Mouse (Mus musculus): ENCODE results near the gene Tomm22. TPM values are rescaled to one million over a fixed set of nuclear protein-coding genes. Genes with fewer than 3 reads are reported as not detected.
"Not testable (repeated sequence)": the region's sequence is repeated elsewhere in the genome, so short reads cannot be mapped to it uniquely, and the experiment has no call there.

The Tomm22 gene
- polyA plus RNA-seq, 1 experiment from 2014 or later: 337 TPM

- H3K4me3 ChIP-seq (ENCODE audit: low read depth, low read length): peak overlapping the region; percentile 81
- H3K4me2 ChIP-seq (replicated peaks; ENCODE audit: low read depth, low read length): peak overlapping the region; percentile 78
- peak overlapping the region; percentile 92 for H3K27ac ChIP-seq (ENCODE audit: low read depth, low read length)
- ATAC-seq (ENCODE audit: low FRiP score) (peak; percentile 45; the same call in 1 of the 2 replicates), DNase-seq (ENCODE audit: low spot score) (peak; percentile 92)
- H3K4me1 ChIP-seq (replicated peaks; ENCODE audit: control insufficient read depth, insufficient read depth, low read length): no peaks in the 10 kb centered on the region
- H3K36me3 ChIP-seq (ENCODE audit: control insufficient read depth, insufficient read depth, low read length): no peaks in the 10 kb centered on the region
- no peaks in the 10 kb centered on the region for H3K27me3 ChIP-seq (ENCODE audit: control insufficient read depth, insufficient read depth, low read length)
- H3K9me3 ChIP-seq (ENCODE audit: control insufficient read depth, low read length): no peaks in the 10 kb centered on the region
- H3K9ac ChIP-seq (ENCODE audit: low read depth, low read length): peak overlapping the region; percentile 93
- 3% methylated on average over 16 of the region's 16 CpGs for WGBS
Observed at GRCm38 (mm10) chr15:79657837-79658530, 12.7 kb upstream of the Tomm22 start.

GRCm38 (mm10) chr15:79658531-79659375 lies 11.9 kb upstream of the Tomm22 start, which contains the start of the genes Fam227a and Cby1:
Gene Fam227a, minus strand, starts transcription at chr15:79658956.
Gene Cby1, plus strand, starts transcription at chr15:79659199.
- Histone ChIP-seq H3K9me3 (ENCODE audit: control insufficient read depth, low read length) (no peaks in the 10 kb centered on the region), H3K27me3 (ENCODE audit: control insufficient read depth, insufficient read depth, low read length) (no peaks in the 10 kb centered on the region), H3K36me3 (ENCODE audit: control insufficient read depth, insufficient read depth, low read length) (no peaks in the 10 kb centered on the region), H3K4me1 (replicated peaks; ENCODE audit: control insufficient read depth, insufficient read depth, low read length) (no peaks in the 10 kb centered on the region), H3K4me3 (ENCODE audit: low read depth, low read length) (peak within 1 kb of the TSS; percentile 81), H3K27ac (ENCODE audit: low read depth, low read length) (peak within 1 kb of the TSS; percentile 92), H3K4me2 (replicated peaks; ENCODE audit: low read depth, low read length) (peak within 1 kb of the TSS; percentile 78), H3K9ac (ENCODE audit: low read depth, low read length) (peak within 1 kb of the TSS; percentile 93)
- ATAC-seq (ENCODE audit: low FRiP score) (peak; percentile 87), DNase-seq (ENCODE audit: low spot score) (peak; percentile 97)
- WGBS: under 1% methylated on average over 55 of the region's 55 CpGs

GRCm38 (mm10) chr15:79661852-79662251 lies 8.8 kb upstream of the Tomm22 start:
- Histone ChIP-seq H3K36me3 (ENCODE audit: control insufficient read depth, insufficient read depth, low read length) (no peaks in the 10 kb centered on the region), H3K9me3 (ENCODE audit: control insufficient read depth, low read length) (no peaks in the 10 kb centered on the region), H3K27ac (ENCODE audit: low read depth, low read length) (no peak overlapping the region), H3K4me1 (replicated peaks; ENCODE audit: control insufficient read depth, insufficient read depth, low read length) (no peaks in the 10 kb centered on the region), H3K9ac (ENCODE audit: low read depth, low read length) (no peak overlapping the region), H3K4me3 (ENCODE audit: low read depth, low read length) (no peak overlapping the region), H3K27me3 (ENCODE audit: control insufficient read depth, insufficient read depth, low read length) (no peaks in the 10 kb centered on the region), H3K4me2 (replicated peaks; ENCODE audit: low read depth, low read length) (no peak overlapping the region)
- no peak for ATAC-seq (ENCODE audit: low FRiP score)
- 81% methylated on average over 4 of the region's 4 CpGs for WGBS
- peak; percentile 46 for DNase-seq (ENCODE audit: low spot score)

GRCm38 (mm10) chr15:79664666-79665065 lies 6.0 kb upstream of the Tomm22 start:
- DNase-seq (ENCODE audit: low spot score): no peak
- 94% methylated on average over 8 of the region's 8 CpGs for WGBS
- Histone ChIP-seq H3K27ac (ENCODE audit: low read depth, low read length) (no peak overlapping the region), H3K4me3 (ENCODE audit: low read depth, low read length) (no peak overlapping the region), H3K36me3 (ENCODE audit: control insufficient read depth, insufficient read depth, low read length) (no peaks in the 10 kb centered on the region), H3K4me1 (replicated peaks; ENCODE audit: control insufficient read depth, insufficient read depth, low read length) (no peaks in the 10 kb centered on the region), H3K9ac (ENCODE audit: low read depth, low read length) (no peak overlapping the region), H3K9me3 (ENCODE audit: control insufficient read depth, low read length) (no peaks in the 10 kb centered on the region), H3K27me3 (ENCODE audit: control insufficient read depth, insufficient read depth, low read length) (no peaks in the 10 kb centered on the region), H3K4me2 (replicated peaks; ENCODE audit: low read depth, low read length) (no peak overlapping the region)
- no peak for ATAC-seq (ENCODE audit: low FRiP score)

- 78% methylated on average over 10 of the region's 10 CpGs for WGBS
- no peaks in the 10 kb centered on the region for H3K36me3 ChIP-seq (ENCODE audit: control insufficient read depth, insufficient read depth, low read length)
- no peaks in the 10 kb centered on the region for H3K9me3 ChIP-seq (ENCODE audit: control insufficient read depth, low read length)
- DNase-seq (ENCODE audit: low spot score) (no peak), ATAC-seq (ENCODE audit: low FRiP score) (no peak)
- no peak overlapping the region for H3K4me2 ChIP-seq (replicated peaks; ENCODE audit: low read depth, low read length)
- H3K4me3 ChIP-seq (ENCODE audit: low read depth, low read length): no peak overlapping the region
- peaks cover 3% of the 10 kb centered on the region; the same call in 1 of the 2 replicates for H3K4me1 ChIP-seq (replicated peaks; ENCODE audit: control insufficient read depth, insufficient read depth, low read length)
- no peak overlapping the region for H3K9ac ChIP-seq (ENCODE audit: low read depth, low read length)
- H3K27ac ChIP-seq (ENCODE audit: low read depth, low read length): no peak overlapping the region
- no peaks in the 10 kb centered on the region for H3K27me3 ChIP-seq (ENCODE audit: control insufficient read depth, insufficient read depth, low read length)
Observed at GRCm38 (mm10) chr15:79669195-79669594, 1.5 kb upstream of the Tomm22 start.

GRCm38 (mm10) chr15:79670972-79671299 lies 275 bp downstream of the Tomm22 start:
- Histone ChIP-seq H3K36me3 (ENCODE audit: control insufficient read depth, insufficient read depth, low read length) (peaks cover 5% of the 10 kb centered on the region; the same call in 1 of the 2 replicates), H3K9me3 (ENCODE audit: control insufficient read depth, low read length) (no peaks in the 10 kb centered on the region), H3K9ac (ENCODE audit: low read depth, low read length) (peak overlapping the region; percentile 83), H3K4me1 (replicated peaks; ENCODE audit: control insufficient read depth, insufficient read depth, low read length) (peaks cover 3% of the 10 kb centered on the region; the same call in 1 of the 2 replicates), H3K27ac (ENCODE audit: low read depth, low read length) (no peak overlapping the region), H3K27me3 (ENCODE audit: control insufficient read depth, insufficient read depth, low read length) (no peaks in the 10 kb centered on the region), H3K4me2 (replicated peaks; ENCODE audit: low read depth, low read length) (peak overlapping the region; percentile 74), H3K4me3 (ENCODE audit: low read depth, low read length) (peak overlapping the region; percentile 93)
- DNase-seq (ENCODE audit: low spot score): no peak
- ATAC-seq (ENCODE audit: low FRiP score): peak; percentile 66
- under 1% methylated on average over 30 of the region's 37 CpGs for WGBS

GRCm38 (mm10) chr15:79671828-79672348 lies 1.2 kb downstream of the Tomm22 start:
- not testable (repeated sequence) for H3K36me3 ChIP-seq (ENCODE audit: control insufficient read depth, insufficient read depth, low read length)
- 89% methylated on average over 11 of the region's 11 CpGs for WGBS

GRCm38 (mm10) chr15:79677936-79678335 lies 7.3 kb downstream of the Tomm22 start:
- ATAC-seq (ENCODE audit: low FRiP score) (no peak), DNase-seq (ENCODE audit: low spot score) (no peak)
- no peak overlapping the region for H3K4me3 ChIP-seq (ENCODE audit: low read depth, low read length)
- WGBS: 84% methylated on average over 2 of the region's 2 CpGs
- no peak overlapping the region for H3K27ac ChIP-seq (ENCODE audit: low read depth, low read length)
- no peaks in the 10 kb centered on the region for H3K4me1 ChIP-seq (replicated peaks; ENCODE audit: control insufficient read depth, insufficient read depth, low read length)
- no peak overlapping the region for H3K9ac ChIP-seq (ENCODE audit: low read depth, low read length)
- H3K4me2 ChIP-seq (replicated peaks; ENCODE audit: low read depth, low read length): no peak overlapping the region
- H3K36me3 ChIP-seq (ENCODE audit: control insufficient read depth, insufficient read depth, low read length): peaks cover 5% of the 10 kb centered on the region; the same call in 1 of the 2 replicates
- H3K9me3 ChIP-seq (ENCODE audit: control insufficient read depth, low read length): no peaks in the 10 kb centered on the region
- no peaks in the 10 kb centered on the region for H3K27me3 ChIP-seq (ENCODE audit: control insufficient read depth, insufficient read depth, low read length)

More at GRCm38 (mm10) chr15:79671828-79672348, 1.2 kb downstream of the Tomm22 start:
- H3K9ac ChIP-seq (ENCODE audit: low read depth, low read length); H3K27ac ChIP-seq (ENCODE audit: low read depth, low read length); H3K4me1 ChIP-seq (replicated peaks; ENCODE audit: control insufficient read depth, insufficient read depth, low read length); H3K4me2 ChIP-seq (replicated peaks; ENCODE audit: low read depth, low read length); H3K27me3 ChIP-seq (ENCODE audit: control insufficient read depth, insufficient read depth, low read length); DNase-seq (ENCODE audit: low spot score); H3K9me3 ChIP-seq (ENCODE audit: control insufficient read depth, low read length); ATAC-seq (ENCODE audit: low FRiP score): not testable (repeated sequence)
- H3K4me3 ChIP-seq (ENCODE audit: low read depth, low read length): peak overlapping the region; percentile 8; the same call in 1 of the 2 replicates
